Mouse (Mus musculus) heart, adult 2 months (tissue): Measurements from ENCODE around the gene Tbx20.

ENCODE experiments used
- CTCF ChIP-seq: fragments of 200-600 bp; IDR thresholded peaks from 2 replicates; pipeline ENCODE4 v1.8.1; 2022; ENCODE audit warnings: antibody characterized with exemption, mild to moderate bottlenecking, moderate library complexity
- EP300 ChIP-seq: fragments of 200-500 bp; IDR thresholded peaks from 2 replicates; pipeline ENCODE4 v1.6.1; 2011; ENCODE audit warnings: low read depth, low read length, control low read depth; ENCODE audit not compliant: insufficient read depth
- POLR2A ChIP-seq: fragments of 200-500 bp; IDR thresholded peaks from 2 replicates; pipeline ENCODE4 v1.6.1; 2011; ENCODE audit warnings: mild to moderate bottlenecking, low read depth, low read length, control low read depth; ENCODE audit not compliant: insufficient read depth

GRCm38 (mm10) chr9:24772431-24773120 lies 1.5 kb downstream of the Tbx20 start:
- TF ChIP-seq CTCF = no peak
- no peak for TF ChIP-seq EP300
- TF ChIP-seq POLR2A = no peak
